Mouse (Mus musculus): ENCODE measurements around the gene Ppil1. TPM values are rescaled to one million over a fixed set of nuclear protein-coding genes. Genes with fewer than 3 reads are reported as not detected.
A peak's percentile ranks its signal among the peaks of the same experiment; 100 is the strongest.
"Not testable (repeated sequence)": the region's sequence is repeated elsewhere in the genome, so short reads cannot be mapped to it uniquely, and the experiment has no call there.

Gene Ppil1
- polyA plus RNA-seq, 1 experiment from 2014 or later: 186 TPM

- Histone ChIP-seq H3K36me3 (ENCODE audit: insufficient read depth, low read length) (no peaks in the 10 kb centered on the region), H3K27ac (ENCODE audit: low read length) (peak overlapping the region; percentile 94)
- ATAC-seq (ENCODE audit: low FRiP score, low TSS enrichment): peak; percentile 25; the same call in 1 of the 2 replicates
Measured at GRCm38 (mm10) chr17:29267931-29268681, 4.1 kb upstream of the Ppil1 start.

DNA sequence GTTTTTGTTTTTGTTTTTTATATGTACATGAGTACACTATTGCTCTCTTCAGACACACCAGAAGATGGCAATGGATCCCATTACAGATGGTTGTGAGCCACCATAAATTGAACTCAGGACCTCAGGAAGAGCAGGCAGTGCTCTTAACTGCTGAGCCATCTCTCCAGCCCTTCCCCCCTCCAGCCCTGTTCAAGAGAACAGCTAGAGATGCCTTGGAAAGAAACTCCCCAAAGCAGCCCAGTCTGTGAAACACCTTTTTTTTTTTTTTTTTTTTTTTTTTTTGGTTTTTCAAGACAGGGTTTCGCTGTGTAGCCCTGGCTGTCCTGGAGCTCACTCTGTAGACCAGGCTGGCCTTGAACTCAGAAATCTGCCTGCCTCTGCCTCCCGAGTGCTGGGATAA is 3.1 kb upstream of the Ppil1 start:
- not testable (repeated sequence) for H3K27me3 ChIP-seq (ENCODE audit: insufficient read depth, low read length); H3K27ac ChIP-seq (ENCODE audit: low read length); H3K36me3 ChIP-seq (ENCODE audit: insufficient read depth, low read length); ATAC-seq (ENCODE audit: low FRiP score, low TSS enrichment); H3K4me2 ChIP-seq (replicated peaks; ENCODE audit: low read depth, low read length); H3K4me3 ChIP-seq (ENCODE audit: low read length); H3K9me3 ChIP-seq (ENCODE audit: low read length); H3K9ac ChIP-seq (replicated peaks; ENCODE audit: low read length)
- WGBS: 94% methylated on average over 2 of the region's 2 CpGs
- peaks cover 32% of the 10 kb centered on the region for H3K4me1 ChIP-seq (ENCODE audit: insufficient read depth, low read length)

More at GRCm38 (mm10) chr17:29267931-29268681, 4.1 kb upstream of the Ppil1 start:
- Histone ChIP-seq H3K27me3 (ENCODE audit: insufficient read depth, low read length) (no peaks in the 10 kb centered on the region), H3K4me2 (replicated peaks; ENCODE audit: low read depth, low read length) (peak overlapping the region; percentile 72), H3K4me1 (ENCODE audit: insufficient read depth, low read length) (peaks cover 22% of the 10 kb centered on the region), H3K4me3 (ENCODE audit: low read length) (peak overlapping the region; percentile 87), H3K9ac (replicated peaks; ENCODE audit: low read length) (peak overlapping the region; percentile 95), H3K9me3 (ENCODE audit: low read length) (no peaks in the 10 kb centered on the region)
- WGBS: 48% methylated on average over 6 of the region's 6 CpGs

- no peaks in the 10 kb centered on the region for H3K27me3 ChIP-seq (ENCODE audit: insufficient read depth, low read length)
- H3K27ac ChIP-seq (ENCODE audit: low read length): peak overlapping the region; percentile 100
- WGBS: 79% methylated on average over 5 of the region's 5 CpGs
- H3K9ac ChIP-seq (replicated peaks; ENCODE audit: low read length): peak overlapping the region; percentile 92
- no peaks in the 10 kb centered on the region for H3K9me3 ChIP-seq (ENCODE audit: low read length)
- no peak for ATAC-seq (ENCODE audit: low FRiP score, low TSS enrichment)
- H3K36me3 ChIP-seq (ENCODE audit: insufficient read depth, low read length): peaks cover 13% of the 10 kb centered on the region
- peaks cover 43% of the 10 kb centered on the region for H3K4me1 ChIP-seq (ENCODE audit: insufficient read depth, low read length)
- H3K4me3 ChIP-seq (ENCODE audit: low read length): peak overlapping the region; percentile 93
- peak overlapping the region; percentile 84; the same call in 1 of the 2 replicates for H3K4me2 ChIP-seq (replicated peaks; ENCODE audit: low read depth, low read length)
Measured at GRCm38 (mm10) chr17:29264760-29265159, 774 bp upstream of the Ppil1 start.

DNA sequence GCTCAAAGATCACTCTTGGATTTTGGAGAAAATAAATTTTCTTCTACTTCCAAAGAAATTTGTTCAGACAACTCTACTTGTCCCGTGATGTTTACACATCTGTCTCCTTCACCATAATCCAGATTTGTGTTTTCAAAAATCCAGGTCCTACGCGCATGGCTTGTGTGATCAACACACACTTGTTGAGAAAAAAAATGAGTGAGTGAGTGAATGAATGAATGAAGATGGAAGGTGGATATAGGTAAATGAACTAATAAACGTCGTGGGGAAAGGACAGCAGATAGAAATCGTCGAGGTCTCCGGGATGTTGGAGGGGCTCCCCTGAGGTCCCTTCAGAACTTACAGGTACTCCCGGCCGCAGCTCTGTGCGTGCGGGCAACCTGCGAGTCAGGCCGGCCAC is 569 bp downstream of the Ppil1 start:
- Histone ChIP-seq H3K9me3 (ENCODE audit: low read length) (no peaks in the 10 kb centered on the region), H3K4me1 (ENCODE audit: insufficient read depth, low read length) (peaks cover 41% of the 10 kb centered on the region), H3K27ac (ENCODE audit: low read length) (peak overlapping the region; percentile 100), H3K9ac (replicated peaks; ENCODE audit: low read length) (peak overlapping the region; percentile 92), H3K36me3 (ENCODE audit: insufficient read depth, low read length) (peaks cover 17% of the 10 kb centered on the region), H3K4me3 (ENCODE audit: low read length) (peak overlapping the region; percentile 93), H3K4me2 (replicated peaks; ENCODE audit: low read depth, low read length) (peak overlapping the region; percentile 84), H3K27me3 (ENCODE audit: insufficient read depth, low read length) (no peaks in the 10 kb centered on the region)
- WGBS: under 1% methylated on average over 14 of the region's 14 CpGs
- no peak for ATAC-seq (ENCODE audit: low FRiP score, low TSS enrichment)

DNA sequence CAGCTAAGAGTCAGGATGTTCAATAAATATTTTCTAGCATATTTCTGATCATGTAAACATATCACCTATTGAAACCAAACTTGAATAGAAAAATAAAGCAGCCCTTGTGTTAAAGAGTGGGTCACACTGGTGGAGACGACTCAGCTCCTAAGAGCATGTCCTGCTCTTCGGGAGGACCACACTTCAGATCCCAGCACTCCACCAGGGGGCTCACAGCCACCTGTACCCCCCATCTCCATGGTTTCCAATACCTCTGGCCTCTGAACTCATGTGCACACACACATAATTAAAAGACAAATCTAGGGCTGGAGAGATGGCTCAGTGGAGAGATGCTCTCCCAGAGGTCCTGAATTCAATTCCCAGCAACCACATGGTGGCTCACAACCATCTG is 1.7 kb downstream of the Ppil1 start:
- Histone ChIP-seq H3K9ac (replicated peaks; ENCODE audit: low read length) (peak overlapping the region; percentile 29; the same call in 1 of the 2 replicates), H3K4me1 (ENCODE audit: insufficient read depth, low read length) (peaks cover 36% of the 10 kb centered on the region), H3K27me3 (ENCODE audit: insufficient read depth, low read length) (no peaks in the 10 kb centered on the region), H3K4me2 (replicated peaks; ENCODE audit: low read depth, low read length) (peak overlapping the region; percentile 84), H3K9me3 (ENCODE audit: low read length) (no peaks in the 10 kb centered on the region), H3K36me3 (ENCODE audit: insufficient read depth, low read length) (peaks cover 22% of the 10 kb centered on the region), H3K4me3 (ENCODE audit: low read length) (peak overlapping the region; percentile 93), H3K27ac (ENCODE audit: low read length) (no peak overlapping the region)
- WGBS: 31% methylated on average over 2 of the region's 2 CpGs
- no peak for ATAC-seq (ENCODE audit: low FRiP score, low TSS enrichment)

DNA sequence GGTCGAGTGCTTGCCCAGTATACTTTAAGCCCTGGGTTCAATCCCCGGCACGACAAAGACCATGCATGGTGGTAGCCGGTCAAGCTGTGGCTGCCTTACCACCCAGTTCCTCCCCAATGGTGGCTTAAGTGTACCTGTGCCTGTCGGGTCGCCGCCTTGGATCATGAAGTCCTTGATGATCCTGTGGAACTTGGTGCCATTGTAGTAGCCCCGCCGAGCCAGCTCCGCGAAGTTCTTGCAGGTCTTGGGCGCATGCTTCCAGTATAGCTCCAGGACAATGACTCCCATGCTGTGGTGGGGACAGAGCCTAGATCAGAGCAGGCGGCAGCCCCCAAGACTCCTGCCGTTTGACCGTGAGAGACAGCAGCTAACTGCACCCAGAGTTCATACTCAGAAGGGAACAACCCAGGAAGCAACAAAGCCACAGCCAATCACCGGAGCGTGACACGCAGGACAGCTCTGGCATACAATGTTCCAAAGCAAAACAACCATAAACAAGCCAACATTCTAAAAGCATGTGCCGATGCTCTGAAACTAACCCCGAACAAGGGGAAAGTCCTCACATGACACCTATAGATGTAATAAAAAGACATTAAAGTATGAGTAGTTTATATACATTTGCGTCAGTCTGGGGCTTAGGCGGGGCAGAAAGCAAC is 2.3 kb downstream of the Ppil1 start:
- H3K27me3 ChIP-seq (ENCODE audit: insufficient read depth, low read length): no peaks in the 10 kb centered on the region
- ATAC-seq (ENCODE audit: low FRiP score, low TSS enrichment): no peak
- H3K27ac ChIP-seq (ENCODE audit: low read length): no peak overlapping the region
- peak overlapping the region; percentile 84 for H3K4me2 ChIP-seq (replicated peaks; ENCODE audit: low read depth, low read length)
- H3K4me3 ChIP-seq (ENCODE audit: low read length): peak overlapping the region; percentile 93
- H3K36me3 ChIP-seq (ENCODE audit: insufficient read depth, low read length): peaks cover 22% of the 10 kb centered on the region
- H3K9ac ChIP-seq (replicated peaks; ENCODE audit: low read length): peak overlapping the region; percentile 29; the same call in 1 of the 2 replicates
- 81% methylated on average over 22 of the region's 22 CpGs for WGBS
- H3K9me3 ChIP-seq (ENCODE audit: low read length): no peaks in the 10 kb centered on the region
- H3K4me1 ChIP-seq (ENCODE audit: insufficient read depth, low read length): peaks cover 40% of the 10 kb centered on the region

GRCm38 (mm10) chr17:29260501-29260900 is 3.5 kb downstream of the Ppil1 start:
- H3K9ac ChIP-seq (replicated peaks; ENCODE audit: low read length): no peak overlapping the region
- peaks cover 27% of the 10 kb centered on the region for H3K36me3 ChIP-seq (ENCODE audit: insufficient read depth, low read length)
- no peaks in the 10 kb centered on the region for H3K27me3 ChIP-seq (ENCODE audit: insufficient read depth, low read length)
- H3K9me3 ChIP-seq (ENCODE audit: low read length): no peaks in the 10 kb centered on the region
- no peak overlapping the region for H3K4me3 ChIP-seq (ENCODE audit: low read length)
- peaks cover 50% of the 10 kb centered on the region for H3K4me1 ChIP-seq (ENCODE audit: insufficient read depth, low read length)
- WGBS: 89% methylated on average over 15 of the region's 15 CpGs
- H3K4me2 ChIP-seq (replicated peaks; ENCODE audit: low read depth, low read length): no peak overlapping the region
- H3K27ac ChIP-seq (ENCODE audit: low read length): no peak overlapping the region
- ATAC-seq (ENCODE audit: low FRiP score, low TSS enrichment): no peak

GRCm38 (mm10) chr17:29259489-29259888 is 4.5 kb downstream of the Ppil1 start:
- no peak overlapping the region for H3K4me2 ChIP-seq (replicated peaks; ENCODE audit: low read depth, low read length)
- H3K4me1 ChIP-seq (ENCODE audit: insufficient read depth, low read length): peaks cover 47% of the 10 kb centered on the region
- ATAC-seq (ENCODE audit: low FRiP score, low TSS enrichment): peak; percentile 21; the same call in 1 of the 2 replicates
- H3K27me3 ChIP-seq (ENCODE audit: insufficient read depth, low read length): no peaks in the 10 kb centered on the region
- 0 out of 2 replicates have a peak overlapping the region, but pooled peaks have one; percentile 22 for H3K9ac ChIP-seq (replicated peaks; ENCODE audit: low read length)
- H3K36me3 ChIP-seq (ENCODE audit: insufficient read depth, low read length): peaks cover 27% of the 10 kb centered on the region
- no peak overlapping the region for H3K27ac ChIP-seq (ENCODE audit: low read length)
- no peaks in the 10 kb centered on the region for H3K9me3 ChIP-seq (ENCODE audit: low read length)
- no peak overlapping the region for H3K4me3 ChIP-seq (ENCODE audit: low read length)
- 3% methylated on average over 3 of the region's 3 CpGs for WGBS

GRCm38 (mm10) chr17:29258921-29259320 is 5.1 kb downstream of the Ppil1 start:
- H3K36me3 ChIP-seq (ENCODE audit: insufficient read depth, low read length): peaks cover 31% of the 10 kb centered on the region
- ATAC-seq (ENCODE audit: low FRiP score, low TSS enrichment): no peak
- 95% methylated on average over 2 of the region's 2 CpGs for WGBS
- H3K27ac ChIP-seq (ENCODE audit: low read length): no peak overlapping the region
- H3K9me3 ChIP-seq (ENCODE audit: low read length): no peaks in the 10 kb centered on the region
- H3K4me2 ChIP-seq (replicated peaks; ENCODE audit: low read depth, low read length): no peak overlapping the region
- no peak overlapping the region for H3K4me3 ChIP-seq (ENCODE audit: low read length)
- no peaks in the 10 kb centered on the region for H3K27me3 ChIP-seq (ENCODE audit: insufficient read depth, low read length)
- H3K9ac ChIP-seq (replicated peaks; ENCODE audit: low read length): 0 out of 2 replicates have a peak overlapping the region, but pooled peaks have one; percentile 22
- peaks cover 43% of the 10 kb centered on the region for H3K4me1 ChIP-seq (ENCODE audit: insufficient read depth, low read length)

Measured in kidney, embryonic 16.5 days (tissue).